Mouse (Mus musculus): ENCODE results near the gene Gm14214.

DNA sequence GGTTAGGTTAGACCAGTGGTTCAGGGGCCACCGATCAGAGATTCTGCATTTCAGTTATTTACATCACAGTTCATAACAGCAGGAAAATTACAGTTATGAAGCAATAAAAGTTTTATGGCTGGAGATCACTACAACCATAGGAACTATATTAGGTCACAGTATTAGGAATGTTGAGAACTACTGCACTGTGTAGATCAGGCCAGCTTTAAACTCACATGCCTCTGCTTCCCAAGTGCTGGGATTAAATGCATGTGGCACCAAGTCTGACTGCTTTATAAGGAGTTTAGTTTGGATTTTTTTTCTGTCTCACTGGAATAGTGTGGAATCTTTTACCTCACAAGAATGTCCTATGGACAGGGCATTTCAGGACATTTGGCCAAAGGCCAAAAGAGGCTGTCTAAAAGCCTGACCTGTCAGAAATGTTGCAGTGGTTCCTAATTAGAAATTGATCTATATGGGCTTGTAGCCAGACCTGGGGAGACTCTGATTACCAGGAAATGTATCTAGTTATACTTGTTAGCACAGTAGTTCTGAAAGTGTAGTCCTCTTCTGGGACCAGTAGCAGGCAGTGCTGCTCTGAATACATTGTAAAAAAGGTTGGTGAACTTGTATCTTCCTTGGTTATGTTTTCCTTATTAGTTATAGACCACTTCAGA, 39.4 kb upstream of the Gm14214 start:
- TF ChIP-seq CTCF (IDR thresholded peaks at IDR 0.05; ENCODE audit: low read depth, low read length), result no peak
- TF ChIP-seq GATA1 (IDR thresholded peaks at IDR 0.05; ENCODE audit: borderline replicate concordance, low read length), result no peak
- no peak for TF ChIP-seq POLR2AphosphoS5 (IDR thresholded peaks at IDR 0.05; ENCODE audit: insufficient replicate concordance, low read depth, low read length)
- no peak for TF ChIP-seq GATA2 (IDR thresholded peaks at IDR 0.05; ENCODE audit: borderline replicate concordance, low read depth, low read length)
- no peak for TF ChIP-seq TAL1 (conservative IDR thresholded peaks at IDR 0.05; ENCODE audit: low read depth, low read length)

Measured in G1E (cell line).